Mouse (Mus musculus) left cerebral cortex, adult 2 months (tissue): ENCODE measurements around the gene Tnfrsf9. TPM values are rescaled to one million over a fixed set of nuclear protein-coding genes. Genes with fewer than 3 reads are reported as not detected.

ENCODE experiments used
- DNase-seq, 2 experiments: peaks; one replicate each; pipeline ENCODE4 v3.0.0; 2021 to 2022; ENCODE audit warnings: low spot score in 2 of 2, mixed read lengths in 1 of 2; ENCODE audit errors: extremely low spot score in 1 of 2
- H3K27ac ChIP-seq: fragments of 200-600 bp; 2 replicates; pipeline ENCODE4 v1.8.1; 2022
- H3K4me3 ChIP-seq: fragments of 200-600 bp; 2 replicates; pipeline ENCODE4 v1.8.1; 2022
- CTCF ChIP-seq: fragments of 200-600 bp; IDR thresholded peaks from 2 replicates; pipeline ENCODE4 v1.8.1; 2022; ENCODE audit warnings: antibody characterized with exemption, mild to moderate bottlenecking, moderate library complexity
- intact Hi-C: fragments of 180-260 bp; cut with DNase I; formaldehyde crosslinking; loops from one replicate; pipeline ENCODE4 v1.15.1; 2025
- total RNA-seq, 2 experiments: library from RNA; stranded (reverse); gene quantifications; 2 replicates each; pipeline ENCODE4 v1.2.3; 2021

The Tnfrsf9 gene
- total RNA-seq, 2 experiments from 2014 or later: 0.44 to 0.70 TPM

GRCm38 (mm10) chr4:150939991-150940651 is 25.8 kb downstream of the Tnfrsf9 start:
- intact Hi-C loops: no loop called here
- DNase-seq: no peak
- no peak overlapping the region for H3K4me3 ChIP-seq
- no peak for TF ChIP-seq CTCF
- H3K27ac ChIP-seq: no peak overlapping the region

- TF ChIP-seq CTCF: no peak
- Histone ChIP-seq H3K27ac (peak overlapping the region; percentile 30; the same call in 1 of the 2 replicates), H3K4me3 (no peak overlapping the region)
- intact Hi-C loops: no loop called here
- no peak for DNase-seq
Measured at GRCm38 (mm10) chr4:150944707-150945106, 30.3 kb downstream of the Tnfrsf9 start.

- no peak for DNase-seq
- intact Hi-C loops: no loop called here
- TF ChIP-seq CTCF: no peak
Measured at GRCm38 (mm10) chr4:150950972-150951371, 36.6 kb downstream of the Tnfrsf9 start.

GRCm38 (mm10) chr4:150956369-150957105 is 42.2 kb downstream of the Tnfrsf9 start:
- TF ChIP-seq CTCF: no peak
- no peak overlapping the region for H3K27ac ChIP-seq

More at GRCm38 (mm10) chr4:150950972-150951371, 36.6 kb downstream of the Tnfrsf9 start:
- Histone ChIP-seq H3K27ac (no peak overlapping the region), H3K4me3 (no peak overlapping the region)

GRCm38 (mm10) chr4:150957106-150957458 is 42.7 kb downstream of the Tnfrsf9 start:
- Histone ChIP-seq H3K4me3 (no peak overlapping the region), H3K27ac (no peak overlapping the region)
- intact Hi-C loops: no loop called here
- no peak for DNase-seq
- TF ChIP-seq CTCF: no peak

More at GRCm38 (mm10) chr4:150956369-150957105, 42.2 kb downstream of the Tnfrsf9 start:
- intact Hi-C loops: no loop called here
- DNase-seq: no peak
- H3K4me3 ChIP-seq: no peak overlapping the region

GRCm38 (mm10) chr4:150958536-150958935 is 44.2 kb downstream of the Tnfrsf9 start:
- H3K4me3 ChIP-seq: no peak overlapping the region
- no peak overlapping the region for H3K27ac ChIP-seq
- intact Hi-C loops: no loop called here
- TF ChIP-seq CTCF: no peak
- no peak for DNase-seq

- intact Hi-C loops: loop anchor here (10.0 kb wide), 1 partner anchor 183 kb away; no protein-coding TSS in a partner anchor
- no peak overlapping the region for H3K4me3 ChIP-seq
- DNase-seq: no peak
- no peak overlapping the region for H3K27ac ChIP-seq
- no peak for TF ChIP-seq CTCF
Measured at GRCm38 (mm10) chr4:150962231-150962630, 47.9 kb downstream of the Tnfrsf9 start.

GRCm38 (mm10) chr4:150963711-150964110 is 49.3 kb downstream of the Tnfrsf9 start:
- no peak overlapping the region for H3K27ac ChIP-seq
- TF ChIP-seq CTCF: no peak
- intact Hi-C loops: loop anchor here (10.0 kb wide), 1 partner anchor 181 kb away; no protein-coding TSS in a partner anchor
- no peak for DNase-seq
- no peak overlapping the region for H3K4me3 ChIP-seq

- peak; percentile 79 to 86 for DNase-seq
- H3K27ac ChIP-seq: no peak overlapping the region
- TF ChIP-seq CTCF: peak; percentile 74
- intact Hi-C loops: loop anchor here (5.0 to 10.0 kb wide), 3 partner anchors 48 to 308 kb away; no protein-coding TSS in a partner anchor
- no peak overlapping the region for H3K4me3 ChIP-seq
Measured at GRCm38 (mm10) chr4:150964635-150965554, 50.5 kb downstream of the Tnfrsf9 start.

GRCm38 (mm10) chr4:150965555-150965951 is 51.2 kb downstream of the Tnfrsf9 start:
- Histone ChIP-seq H3K27ac (no peak overlapping the region), H3K4me3 (no peak overlapping the region)
- no peak for DNase-seq
- TF ChIP-seq CTCF: no peak; the same call in 1 of the 2 replicates
- intact Hi-C loops: loop anchor here (5.0 to 10.0 kb wide), 3 partner anchors 48 to 308 kb away; no protein-coding TSS in a partner anchor

- intact Hi-C loops: loop anchor here (5.0 to 10.0 kb wide), 3 partner anchors 49 to 309 kb away; no protein-coding TSS in a partner anchor
- Histone ChIP-seq H3K27ac (no peak overlapping the region), H3K4me3 (no peak overlapping the region)
- peak; percentile 49 to 60 for DNase-seq
- peak; percentile 71 for TF ChIP-seq CTCF
Measured at GRCm38 (mm10) chr4:150966556-150966955, 52.2 kb downstream of the Tnfrsf9 start.
